Mouse (Mus musculus) bone marrow macrophage, adult 2 months (primary cell): Measurements from ENCODE around the gene Oscp1. TPM values are rescaled to one million over a fixed set of nuclear protein-coding genes. Genes with fewer than 3 reads are reported as not detected.

Experiments used
- H3K27ac ChIP-seq: 2 replicates; pipeline ENCODE4 v1.5.1; 2012; ENCODE audit warnings: low read depth, low read length; ENCODE audit not compliant: insufficient read depth
- H3K4me1 ChIP-seq: 2 replicates; pipeline ENCODE4 v1.6.1; 2012; ENCODE audit warnings: low read length; ENCODE audit not compliant: control insufficient read depth, insufficient read depth
- H3K4me3 ChIP-seq: 2 replicates; pipeline ENCODE4 v1.5.1; 2012; ENCODE audit warnings: mild to moderate bottlenecking, low read length, moderate library complexity; ENCODE audit not compliant: insufficient read depth
- CTCF ChIP-seq: IDR thresholded peaks from 2 replicates; pipeline ENCODE4 v1.5.1; 2012; ENCODE audit warnings: low read depth, mild to moderate bottlenecking, low read length, moderate library complexity
- POLR2A ChIP-seq: IDR thresholded peaks from 2 replicates; pipeline ENCODE4 v1.6.1; 2012; ENCODE audit warnings: mild to moderate bottlenecking, low read depth, low read length, borderline replicate concordance
- polyA plus RNA-seq: library from polyadenylated mRNA; stranded (reverse); fragments of >200 nt; gene quantifications from 2 replicates; pipeline ENCODE4 v1.2.4, GENCODE M21; 2012; ENCODE audit not compliant: missing spikeins, insufficient read depth, insufficient read length

The Oscp1 gene
- polyA plus RNA-seq = 3.7 and 6.2 TPM in 2 replicates

DNA sequence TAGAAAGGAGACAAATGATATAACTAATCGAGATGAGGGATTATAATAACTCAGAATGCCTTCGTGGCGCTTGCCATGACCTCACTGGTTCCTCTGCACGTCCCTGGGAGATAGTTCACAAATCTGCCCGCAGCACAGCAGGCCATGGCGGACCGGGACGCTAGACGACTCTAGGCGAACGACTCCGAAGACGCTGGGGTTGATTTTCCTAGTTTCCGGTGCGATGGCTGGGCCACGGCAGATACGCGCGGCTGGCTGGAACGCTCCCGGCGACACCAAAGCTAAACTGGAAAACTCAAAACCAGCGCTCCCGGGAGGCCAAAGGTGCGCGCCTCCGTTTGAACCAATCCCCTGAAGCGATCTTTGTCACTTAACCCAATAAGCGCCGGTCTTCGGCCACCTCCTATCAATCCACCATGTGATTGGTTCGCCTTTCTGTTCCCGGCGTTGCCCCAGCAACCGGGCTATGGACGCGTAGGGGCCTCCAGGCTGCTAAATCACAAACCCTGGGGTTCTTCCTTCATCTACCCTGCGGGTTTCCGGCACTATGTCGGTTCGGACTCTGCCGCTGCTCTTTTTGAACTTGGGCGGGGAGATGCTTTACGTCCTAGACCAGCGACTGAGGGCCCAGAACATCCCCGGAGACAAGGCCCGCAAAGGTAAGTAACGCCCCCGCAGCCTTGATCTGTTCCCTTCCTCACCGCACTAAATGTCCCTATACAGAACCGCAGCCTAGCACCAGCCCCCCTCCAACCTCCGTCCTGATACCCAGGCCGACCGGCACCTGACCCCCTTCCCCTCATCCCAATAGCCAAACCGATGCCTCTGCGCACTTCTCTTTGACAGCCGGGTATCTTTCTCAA is at the start of gene Oscp1:
Gene Oscp1, plus strand, starts transcription at position 432 of the 863 bp plus-strand sequence.
- H3K27ac ChIP-seq = peak within 1 kb of the TSS; percentile 21; the same call in 1 of the 2 replicates

DNA sequence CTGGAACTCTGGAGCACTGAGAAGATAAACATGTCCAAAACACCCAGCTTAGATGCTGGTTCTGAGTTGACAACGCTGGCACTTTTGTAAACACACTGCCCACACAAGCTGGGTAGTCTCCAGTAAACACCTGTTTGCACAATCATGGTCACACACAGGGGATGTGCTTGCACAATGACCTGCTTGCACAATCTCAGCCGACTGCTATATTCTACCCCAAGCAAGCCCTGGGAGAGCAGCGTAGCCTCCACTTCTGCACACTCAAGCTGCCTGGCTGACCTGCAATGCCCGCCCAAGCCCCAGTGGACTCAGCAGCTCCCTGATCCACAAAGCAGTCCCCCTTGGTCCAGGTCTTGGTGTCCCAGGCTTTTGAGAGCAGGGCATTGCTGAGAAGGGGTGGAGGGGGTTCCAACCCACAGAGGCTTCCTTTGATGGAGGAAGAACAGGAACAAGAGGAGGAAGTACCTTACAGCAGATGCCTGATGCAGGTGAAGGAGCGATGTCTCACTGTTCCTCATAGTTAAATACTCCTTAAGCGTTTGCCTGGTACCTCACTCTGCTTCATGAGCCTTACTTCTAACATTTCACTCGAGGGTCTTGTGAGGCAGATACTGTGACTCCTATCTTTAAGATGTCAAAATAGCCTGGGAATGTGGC is 40.6 kb upstream of the Oscp1 start:
- Histone ChIP-seq H3K27ac (peak overlapping the region; percentile 95), H3K4me3 (no peak overlapping the region), H3K4me1 (peaks cover 40% of the 10 kb centered on the region)
- TF ChIP-seq POLR2A = no peak
- no peak for TF ChIP-seq CTCF

More for the DNA sequence above, at the start of gene Oscp1:
- TF ChIP-seq POLR2A (no peak), CTCF (no peak)
- H3K4me3 ChIP-seq = peak within 1 kb of the TSS; percentile 94
- H3K4me1 ChIP-seq = peaks cover 19% of the 10 kb centered on the region

DNA sequence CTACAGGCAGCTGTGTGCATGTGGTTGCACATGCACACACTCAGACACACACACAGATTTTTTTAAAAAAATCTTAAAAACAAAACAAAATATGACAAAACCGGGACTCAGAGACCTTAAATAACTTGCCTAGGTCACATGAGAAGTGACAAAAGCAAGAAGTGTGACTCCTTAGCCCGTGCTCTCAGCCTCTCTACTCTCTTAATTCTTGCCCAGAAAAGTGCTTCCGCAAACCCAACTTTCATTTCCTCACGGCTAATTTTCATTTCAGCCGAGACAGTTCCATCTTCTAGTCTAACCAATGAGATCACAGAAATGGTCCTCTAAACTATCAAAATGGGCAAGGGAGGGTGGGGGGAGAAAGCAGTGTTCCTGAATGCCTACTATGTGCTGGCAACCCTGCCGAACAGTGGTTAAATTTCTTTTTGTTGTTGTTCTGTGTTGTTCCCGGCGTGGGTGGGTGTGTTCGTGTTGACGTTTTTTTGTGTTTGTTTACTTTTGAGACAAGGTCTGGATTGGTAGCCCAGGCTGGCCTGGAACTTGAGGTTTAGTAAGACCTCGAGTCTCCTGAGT is 39.3 kb upstream of the Oscp1 start:
- H3K4me3 ChIP-seq = peak overlapping the region; percentile 31
- peaks cover 49% of the 10 kb centered on the region for H3K4me1 ChIP-seq
- peak overlapping the region; percentile 95 for H3K27ac ChIP-seq
- TF ChIP-seq POLR2A = no peak
- no peak for TF ChIP-seq CTCF

DNA sequence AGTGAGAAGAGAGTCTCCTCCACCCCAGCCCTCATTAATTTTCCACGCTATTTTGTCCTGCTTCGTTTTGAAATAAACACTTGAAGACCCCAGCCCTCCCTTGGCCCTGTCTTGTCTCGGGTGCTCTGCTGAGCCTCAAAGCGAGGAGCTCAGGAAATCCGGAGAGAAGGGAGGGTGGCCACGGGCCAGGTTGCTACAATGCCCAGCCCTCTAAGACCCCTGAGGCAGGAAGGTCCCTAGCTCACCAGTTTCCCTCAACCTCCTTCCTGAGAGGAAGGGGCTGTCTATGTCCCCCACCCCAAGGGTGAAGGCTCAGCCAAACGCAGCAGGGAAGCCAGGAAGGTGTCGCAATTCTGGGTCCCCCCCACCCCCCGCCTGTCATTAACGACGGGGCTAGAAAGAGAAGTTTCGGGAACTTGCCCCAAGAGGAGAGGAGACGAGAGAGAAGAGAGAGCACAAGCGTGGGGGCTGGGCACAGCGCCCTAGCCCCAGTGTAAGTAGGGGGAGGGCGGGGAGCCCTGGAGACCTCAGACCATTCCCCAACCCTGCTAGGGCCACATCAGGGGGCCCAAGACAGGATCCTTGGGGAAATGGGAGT is 34.0 kb upstream of the Oscp1 start, which contains the start of gene Csf3r:
Gene Csf3r, plus strand, starts transcription at position 248 of the 598 bp plus-strand sequence.
- Histone ChIP-seq H3K27ac (peak within 1 kb of the TSS; percentile 58), H3K4me1 (peaks cover 44% of the 10 kb centered on the region), H3K4me3 (peak within 1 kb of the TSS; percentile 52)
- TF ChIP-seq POLR2A (no peak), CTCF (no peak)

DNA sequence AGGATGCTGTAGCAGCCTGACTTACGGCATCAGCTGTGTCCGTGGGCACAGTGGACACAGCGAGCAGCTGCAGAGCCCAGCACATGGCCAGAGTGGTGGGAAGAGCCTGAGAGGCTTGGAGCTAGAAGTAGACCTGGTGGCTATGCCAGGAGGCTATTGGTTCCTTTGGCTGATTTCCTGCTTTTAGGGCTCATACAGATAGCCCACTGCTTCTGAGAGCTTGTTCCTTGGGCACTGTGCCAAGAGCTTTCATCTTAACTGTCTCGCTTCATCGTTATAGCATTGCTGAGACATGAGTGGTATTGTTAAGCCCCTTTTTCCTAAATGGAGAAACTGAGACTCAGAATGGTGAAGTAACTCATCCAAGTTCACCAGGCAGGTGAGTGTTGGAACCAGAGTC is 32.6 kb upstream of the Oscp1 start:
- H3K4me1 ChIP-seq = peaks cover 37% of the 10 kb centered on the region
- no peak overlapping the region for H3K4me3 ChIP-seq
- no peak for TF ChIP-seq CTCF
- no peak for TF ChIP-seq POLR2A
- H3K27ac ChIP-seq = no peak overlapping the region

DNA sequence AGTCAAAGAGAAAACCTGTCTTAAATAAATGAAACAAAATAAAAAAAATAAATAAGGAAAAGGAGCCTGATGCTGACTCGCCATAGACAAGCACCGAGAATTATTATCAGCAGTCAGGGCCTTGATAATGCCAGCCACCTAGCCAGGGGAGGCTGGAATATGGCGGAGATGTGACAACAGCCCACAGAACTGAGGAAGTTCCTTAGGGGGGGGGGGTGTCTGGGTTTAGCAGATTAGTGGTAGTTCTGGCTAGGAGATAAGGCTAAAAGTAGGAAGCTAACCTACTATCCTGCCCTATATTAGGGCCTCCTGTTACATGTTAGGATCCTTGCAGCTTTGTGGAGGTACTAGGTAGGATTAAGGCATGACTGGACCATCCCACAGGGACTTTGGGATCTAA is 30.4 kb upstream of the Oscp1 start:
- no peak for TF ChIP-seq POLR2A
- TF ChIP-seq CTCF = no peak
- no peak overlapping the region for H3K27ac ChIP-seq
- peaks cover 41% of the 10 kb centered on the region for H3K4me1 ChIP-seq
- no peak overlapping the region for H3K4me3 ChIP-seq

DNA sequence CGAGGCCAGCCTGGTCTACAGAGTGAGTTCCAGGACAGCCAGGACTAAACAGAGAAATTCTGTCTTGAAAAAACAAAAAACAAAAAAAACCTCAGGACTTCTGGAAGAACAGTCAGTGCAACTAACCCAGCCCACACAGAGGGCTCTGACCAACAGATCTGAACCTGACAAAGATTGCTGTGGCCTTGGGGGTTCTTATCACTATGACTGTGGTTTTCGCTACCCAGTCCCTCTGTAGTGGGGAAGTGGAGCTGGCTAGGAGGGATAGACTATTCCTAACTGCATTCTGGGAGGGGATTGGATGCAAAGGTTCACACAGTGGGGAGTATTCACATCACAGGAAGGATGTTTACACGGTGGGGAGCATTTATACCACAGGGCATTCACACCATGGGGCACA is 29.3 kb upstream of the Oscp1 start:
- H3K27ac ChIP-seq = no peak overlapping the region
- H3K4me1 ChIP-seq = peaks cover 33% of the 10 kb centered on the region
- no peak overlapping the region for H3K4me3 ChIP-seq
- no peak for TF ChIP-seq CTCF
- TF ChIP-seq POLR2A = no peak

DNA sequence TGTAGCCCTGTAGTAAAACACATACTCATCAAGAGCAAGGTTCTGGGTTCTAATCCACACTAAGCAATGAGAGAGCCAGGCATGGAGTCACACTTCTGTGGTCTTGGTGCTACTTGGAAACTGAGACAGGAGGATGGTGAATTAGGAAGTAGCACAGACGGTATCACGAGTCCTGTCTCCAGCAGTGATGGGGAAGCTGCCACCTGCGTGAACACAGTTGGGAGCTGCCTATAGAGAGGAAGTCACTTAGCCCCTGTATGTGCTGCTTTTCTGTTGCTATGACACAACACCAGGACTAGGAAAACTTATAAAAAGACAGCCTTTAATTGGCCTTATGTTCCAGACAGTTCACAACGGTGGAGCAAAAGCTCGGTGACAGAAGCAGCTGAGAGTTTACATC is 27.7 kb upstream of the Oscp1 start:
- H3K4me3 ChIP-seq = no peak overlapping the region
- peaks cover 26% of the 10 kb centered on the region for H3K4me1 ChIP-seq
- H3K27ac ChIP-seq = no peak overlapping the region
- TF ChIP-seq POLR2A (no peak), CTCF (no peak)

DNA sequence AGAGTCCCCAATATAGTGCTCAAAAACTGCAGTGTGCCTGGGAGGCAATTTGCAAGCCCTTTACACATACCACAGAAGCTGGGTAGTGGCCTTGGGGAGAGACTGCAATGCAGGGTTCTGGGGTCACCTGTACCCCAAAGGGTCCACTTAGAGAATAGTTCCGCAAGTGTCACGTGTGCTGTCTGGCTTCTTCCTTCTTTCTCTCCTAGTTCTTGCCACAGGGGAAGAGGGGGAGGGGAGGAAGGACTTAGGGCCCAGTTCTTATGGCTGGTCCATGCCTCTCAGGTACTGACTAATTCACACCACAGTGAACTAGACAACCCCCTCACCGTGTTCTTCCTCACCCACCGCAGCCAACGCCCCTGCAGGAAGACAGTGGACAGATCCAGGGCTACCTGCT is 23.0 kb upstream of the Oscp1 start:
- H3K4me3 ChIP-seq = no peak overlapping the region
- TF ChIP-seq POLR2A (no peak), CTCF (no peak)
- peaks cover 22% of the 10 kb centered on the region for H3K4me1 ChIP-seq
- H3K27ac ChIP-seq = no peak overlapping the region; the same call in 1 of the 2 replicates
